Mouse (Mus musculus): ENCODE measurements around the gene Acpp.

The Acpp gene

GRCm38 (mm10) chr9:104304800-104305199 lies 32.7 kb downstream of the Acpp start:
- DNase-seq (ENCODE audit: low spot score): no peak

DNA sequence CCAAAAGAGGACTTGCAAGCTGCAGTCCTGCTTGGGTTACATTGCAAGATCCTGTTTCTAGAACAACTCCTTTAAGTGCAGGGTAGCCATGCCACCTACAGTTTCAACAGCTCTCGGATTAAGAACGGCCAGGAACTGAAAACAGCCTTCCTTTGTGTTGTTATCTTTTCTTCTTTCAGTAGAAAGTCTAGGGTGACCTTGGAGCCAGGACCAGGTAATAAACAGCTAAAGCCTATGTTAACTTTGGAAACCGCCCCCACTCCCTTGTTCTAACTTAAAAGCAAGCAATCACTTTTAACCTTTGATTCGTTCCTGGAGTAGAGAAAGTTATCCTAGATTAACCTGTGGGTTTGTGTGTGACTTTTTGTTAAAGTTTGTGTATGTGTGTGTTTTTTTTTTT lies 33.2 kb downstream of the Acpp start:
- peak; percentile 32 for DNase-seq (ENCODE audit: low spot score)

- DNase-seq (ENCODE audit: low spot score): no peak
Observed at GRCm38 (mm10) chr9:104300569-104300968, 37.0 kb downstream of the Acpp start.

DNA sequence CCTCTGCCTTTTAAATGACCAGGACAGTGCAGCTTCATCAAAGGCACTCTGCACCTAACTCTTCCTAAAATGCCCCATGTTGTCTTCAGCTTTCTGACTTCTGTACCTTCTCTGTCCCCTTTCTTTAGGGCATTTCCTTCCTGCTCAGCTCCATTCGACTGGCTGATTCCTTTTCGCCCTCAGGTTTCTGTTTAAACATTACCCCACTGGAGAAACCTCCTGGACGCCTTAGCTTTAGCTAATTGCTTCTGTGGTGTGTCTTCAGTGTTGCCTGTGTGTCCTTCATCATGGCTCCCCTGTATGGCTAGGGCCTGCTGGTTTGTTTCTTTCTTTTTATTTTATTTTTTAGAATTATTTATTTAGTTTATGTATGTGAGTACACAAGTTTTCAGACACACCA lies 40.5 kb downstream of the Acpp start:
- no peak for DNase-seq (ENCODE audit: low spot score)

GRCm38 (mm10) chr9:104284934-104285333 lies 52.6 kb downstream of the Acpp start:
- DNase-seq (ENCODE audit: low spot score): no peak

- DNase-seq (ENCODE audit: low spot score): no peak
Observed at GRCm38 (mm10) chr9:104282536-104282935, 55.0 kb downstream of the Acpp start.

- DNase-seq (ENCODE audit: low spot score): no peak
Observed at GRCm38 (mm10) chr9:104281737-104282136, 55.8 kb downstream of the Acpp start.

GRCm38 (mm10) chr9:104280725-104281495 lies 56.6 kb downstream of the Acpp start:
- no peak for DNase-seq (ENCODE audit: low spot score)

GRCm38 (mm10) chr9:104277528-104278162 lies 59.9 kb downstream of the Acpp start:
- DNase-seq (ENCODE audit: low spot score): no peak

DNA sequence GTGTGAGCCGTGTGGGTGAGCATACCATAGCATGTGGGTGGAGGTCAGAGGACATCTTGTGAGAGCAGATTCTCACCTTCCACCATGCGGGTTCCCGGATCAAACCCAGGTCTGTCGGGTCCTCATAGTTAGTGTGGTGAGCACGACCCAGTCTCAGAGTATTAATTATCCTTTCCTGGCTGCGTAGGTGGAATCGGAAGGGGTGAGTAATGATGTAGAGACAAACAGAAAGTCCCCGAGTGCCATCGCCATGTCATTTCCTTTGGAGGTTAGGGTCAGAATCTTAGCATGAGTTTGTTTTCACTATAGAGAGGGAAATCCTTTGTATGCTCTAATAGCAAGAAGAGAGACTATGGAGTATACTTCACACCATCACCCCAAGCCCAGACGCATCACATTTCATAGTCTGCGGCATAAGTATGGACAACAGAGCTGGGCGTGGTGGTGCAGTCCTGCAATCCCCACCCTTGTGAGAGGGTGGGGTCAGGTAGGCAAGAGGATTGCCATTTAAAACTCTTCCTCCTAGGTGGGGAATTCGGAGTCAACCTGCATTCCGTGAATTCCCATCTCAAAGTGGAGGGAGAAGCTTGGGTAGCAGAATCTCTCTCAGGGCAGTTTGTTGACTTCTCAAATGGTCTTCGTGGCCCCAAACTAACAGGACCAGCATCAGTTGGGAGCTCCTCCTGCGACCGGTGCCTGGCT lies 62.3 kb downstream of the Acpp start:
- no peak for DNase-seq (ENCODE audit: low spot score)

GRCm38 (mm10) chr9:104272057-104272456 lies 65.5 kb downstream of the Acpp start:
- DNase-seq (ENCODE audit: low spot score): no peak

DNA sequence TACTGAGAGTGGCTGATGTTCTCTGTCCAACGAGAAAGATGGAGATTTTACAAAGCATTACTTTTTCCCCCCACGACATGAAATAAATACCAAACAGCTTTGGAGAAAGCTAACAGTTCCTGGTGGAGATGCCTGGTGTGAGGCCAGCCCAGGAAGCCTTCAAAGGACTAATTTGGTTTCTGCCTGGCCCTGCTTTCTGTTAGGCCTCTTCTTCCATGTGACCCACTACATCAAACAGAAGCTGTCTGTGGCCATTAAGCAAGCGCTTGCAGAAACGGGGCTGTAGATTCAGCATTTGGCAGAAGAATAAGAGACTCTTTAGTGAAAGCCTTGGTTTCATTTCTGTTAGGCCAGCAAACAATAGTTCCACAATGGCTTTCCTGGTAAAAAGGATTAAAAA lies 65.9 kb downstream of the Acpp start:
- DNase-seq (ENCODE audit: low spot score): no peak

- no peak for DNase-seq (ENCODE audit: low spot score)
Observed at GRCm38 (mm10) chr9:104269944-104270343, 67.6 kb downstream of the Acpp start.

GRCm38 (mm10) chr9:104269349-104269871 lies 68.1 kb downstream of the Acpp start:
- peak; percentile 29 for DNase-seq (ENCODE audit: low spot score)

DNA sequence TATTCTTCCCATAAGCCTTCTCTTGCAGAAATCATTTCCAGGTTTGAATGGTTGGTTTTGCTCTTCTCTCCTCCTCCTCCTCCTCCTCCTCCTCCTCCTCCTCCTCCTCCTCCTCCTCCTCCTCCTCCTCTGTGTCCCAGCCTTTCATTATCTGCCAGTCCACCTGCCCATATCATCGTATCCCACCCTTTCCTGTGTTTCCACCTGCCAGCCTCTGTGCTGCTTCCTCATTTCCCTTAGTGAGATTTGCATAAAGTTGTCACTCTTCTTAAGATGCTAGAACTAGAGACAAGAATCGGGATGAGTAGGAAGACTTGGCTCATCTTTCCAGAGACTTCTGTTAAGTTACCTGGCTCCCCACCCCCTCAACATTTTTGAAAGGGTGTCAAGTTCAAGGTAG lies 73.0 kb downstream of the Acpp start:
- no peak for DNase-seq (ENCODE audit: low spot score)

DNA sequence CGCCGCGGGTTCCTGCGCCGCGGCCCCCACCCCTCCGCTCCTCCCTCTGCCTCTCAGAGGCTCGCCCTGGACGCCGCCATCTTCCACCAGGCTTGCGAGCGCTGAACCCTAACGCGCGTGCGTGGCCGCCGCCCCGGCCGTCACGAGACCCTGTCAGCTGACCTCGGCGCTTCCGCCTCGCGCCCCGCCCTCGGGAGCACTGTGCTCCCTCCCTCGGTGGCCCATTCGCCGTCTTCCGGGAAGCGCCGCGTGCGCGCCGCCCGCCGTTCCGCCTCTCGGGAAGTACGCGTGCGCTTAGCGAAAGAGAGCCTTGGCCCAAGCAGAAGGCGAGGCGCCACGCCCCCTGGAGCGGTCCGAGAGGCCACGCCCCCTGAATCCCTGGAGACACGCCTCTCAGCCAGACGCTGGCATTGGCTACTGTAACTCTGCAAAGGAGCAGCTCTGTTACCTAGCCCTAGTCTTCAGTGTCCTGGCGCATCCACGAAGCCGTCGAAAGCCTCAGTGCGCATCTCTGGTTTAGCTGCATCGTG lies 74.7 kb downstream of the Acpp start, which contains the start of gene Dnajc13:
Gene Dnajc13 (minus strand): TSS at position 108 of the 530 bp plus-strand sequence.
- peak; percentile 99 for DNase-seq (ENCODE audit: low spot score)

DNA sequence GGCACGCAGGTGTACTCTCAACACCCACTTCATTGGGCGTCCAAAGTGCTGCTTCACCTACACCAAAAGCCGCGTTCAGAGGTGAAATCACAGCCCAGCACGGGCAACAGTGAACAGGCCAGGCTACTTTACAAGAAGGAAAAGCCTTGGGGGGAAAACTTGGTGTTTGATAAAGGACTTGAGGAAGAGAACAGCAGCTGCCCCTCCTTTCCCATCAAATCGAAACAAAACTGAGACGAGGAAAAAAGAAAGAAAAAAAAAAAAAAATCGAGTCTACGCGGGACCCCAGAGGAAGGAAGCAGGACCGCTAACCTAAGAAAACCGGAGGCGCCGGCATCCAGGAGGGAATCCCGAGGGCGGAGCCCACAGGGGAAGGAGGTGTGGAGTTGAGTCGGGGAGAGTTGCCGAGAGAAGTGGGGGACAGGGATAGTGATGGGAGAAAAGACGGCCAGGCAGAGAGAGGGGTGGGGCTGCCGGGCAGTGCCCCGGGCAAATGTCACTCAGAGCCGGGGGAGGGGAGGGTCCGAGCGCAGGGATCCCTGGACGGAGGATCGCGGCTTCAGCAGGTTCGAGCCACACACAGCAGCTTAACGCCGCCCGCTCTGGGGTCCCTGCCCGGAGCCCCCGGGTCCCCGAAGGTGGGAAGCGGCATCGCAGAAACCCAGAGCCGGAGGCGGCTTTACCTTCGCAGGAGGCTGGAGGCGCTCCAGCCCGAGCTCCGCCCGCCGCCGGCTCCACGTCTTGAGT lies 75.4 kb downstream of the Acpp start:
- DNase-seq (ENCODE audit: low spot score): peak; percentile 69

DNA sequence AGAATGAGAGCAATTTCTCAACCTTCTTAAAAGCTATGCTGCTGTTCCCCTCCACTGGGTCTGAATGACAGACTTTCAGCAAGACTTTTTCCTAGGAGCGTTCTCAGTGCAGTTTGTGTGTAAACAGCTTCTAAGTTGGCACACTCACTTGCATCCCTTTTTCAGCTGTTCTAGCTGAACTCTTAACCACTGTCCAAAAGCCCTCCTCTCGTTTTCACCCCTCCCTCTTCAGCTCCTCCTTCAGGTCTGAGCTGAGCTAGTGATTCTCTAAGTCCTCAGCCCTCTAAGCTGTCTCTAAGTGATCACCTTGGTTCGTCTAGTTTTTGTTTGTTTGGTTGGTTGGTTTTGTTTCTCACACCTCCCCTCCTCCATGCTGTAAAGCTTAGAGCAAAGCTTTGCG lies 77.2 kb downstream of the Acpp start:
- no peak for DNase-seq (ENCODE audit: low spot score)

DNA sequence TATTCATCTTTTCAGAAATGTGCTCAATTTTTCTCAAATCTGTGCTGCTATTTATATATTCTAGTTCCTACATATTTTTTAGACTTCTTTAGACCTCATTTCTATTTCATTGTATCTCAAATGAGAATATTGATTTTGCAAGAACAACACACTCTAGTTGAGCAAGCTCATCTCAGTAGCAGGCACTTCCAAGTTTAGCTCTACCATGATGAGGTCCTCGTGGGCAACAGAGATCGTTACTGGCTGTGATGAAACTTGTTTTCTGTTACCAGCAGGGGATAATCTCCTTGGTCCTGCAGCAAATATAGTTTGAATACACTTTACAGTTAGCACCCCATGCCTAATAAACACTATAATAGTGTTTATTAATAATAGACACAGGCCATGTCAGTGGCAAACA lies 81.5 kb downstream of the Acpp start:
- no peak for DNase-seq (ENCODE audit: low spot score)

- no peak for DNase-seq (ENCODE audit: low spot score)
Observed at GRCm38 (mm10) chr9:104254408-104255180, 83.0 kb downstream of the Acpp start.

- no peak for DNase-seq (ENCODE audit: low spot score)
Observed at GRCm38 (mm10) chr9:104252637-104253036, 84.9 kb downstream of the Acpp start.

Measured in yolk sac, embryonic 10.5 days (tissue).